Mouse (Mus musculus) right cerebral cortex, adult 18-20 months (tissue): Measurements from ENCODE around the gene Vmn2r62.
"Not testable (repeated sequence)": the region's sequence is repeated elsewhere in the genome, so short reads cannot be mapped to it uniquely, and the experiment has no call there.

Source experiments
- DNase-seq: peaks from one replicate; pipeline ENCODE4 v3.0.0; 2022; ENCODE audit warnings: mixed read lengths

Gene Vmn2r62

GRCm38 (mm10) chr7:42793425-42793824 lies at the start of gene Vmn2r62:
Gene Vmn2r62, minus strand, starts transcription at chr7:42793525.
- not testable (repeated sequence) for DNase-seq

GRCm38 (mm10) chr7:42838366-42838765 lies 45.0 kb upstream of the Vmn2r62 start:
- DNase-seq = not testable (repeated sequence)

- DNase-seq = no peak
Observed at GRCm38 (mm10) chr7:42832221-42832620, 38.9 kb upstream of the Vmn2r62 start.

GRCm38 (mm10) chr7:42749836-42750235 lies 43.5 kb downstream of the Vmn2r62 start:
- no peak for DNase-seq

- DNase-seq = no peak
Observed at GRCm38 (mm10) chr7:42738536-42739210, 54.7 kb downstream of the Vmn2r62 start.

GRCm38 (mm10) chr7:42726917-42727316 lies 66.4 kb downstream of the Vmn2r62 start, which contains the start of gene Gm17067:
Gene Gm17067, minus strand, starts transcription at chr7:42727017.
- not testable (repeated sequence) for DNase-seq
